Mouse (Mus musculus) cortical plate, adult 2 months (tissue): ENCODE results near the gene Dnajb1. TPM values are rescaled to one million over a fixed set of nuclear protein-coding genes. Genes with fewer than 3 reads are reported as not detected.

Experiments used
- H3K27ac ChIP-seq: fragments of 200-500 bp; 2 replicates; pipeline ENCODE4 v1.5.1; 2012; ENCODE audit warnings: low read length, control low read depth, inconsistent platforms; ENCODE audit not compliant: insufficient read depth
- H3K4me1 ChIP-seq: fragments of 200-500 bp; 2 replicates; pipeline ENCODE4 v1.6.1; 2011; ENCODE audit warnings: low read length; ENCODE audit not compliant: control insufficient read depth, insufficient read depth
- H3K4me3 ChIP-seq: fragments of 200-500 bp; 2 replicates; pipeline ENCODE4 v1.5.1; 2011; ENCODE audit warnings: mild to moderate bottlenecking, low read length, control low read depth; ENCODE audit not compliant: insufficient read depth
- CTCF ChIP-seq: fragments of 200-500 bp; IDR thresholded peaks from 2 replicates; pipeline ENCODE4 v1.5.1; 2011; ENCODE audit warnings: mild to moderate bottlenecking, control low read depth, low read length; ENCODE audit not compliant: insufficient read depth; ENCODE audit errors: extremely low read depth
- POLR2A ChIP-seq: fragments of 200-500 bp; IDR thresholded peaks from 2 replicates; pipeline ENCODE4 v1.6.1; 2011; ENCODE audit warnings: mild to moderate bottlenecking, low read length, control low read depth; ENCODE audit not compliant: insufficient read depth; ENCODE audit errors: extremely low read depth
- polyA plus RNA-seq: library from polyadenylated mRNA; depleted of rRNA; stranded (reverse); fragments of >200 nt; gene quantifications from 2 replicates; pipeline ENCODE4 v1.2.3, GENCODE M21; 2012; rRNA removed

Gene Dnajb1
- polyA plus RNA-seq, 1 experiment, result 41.9 TPM

GRCm38 (mm10) chr8:83660545-83660944 is 52.6 kb downstream of the Dnajb1 start:
- TF ChIP-seq CTCF (no peak), POLR2A (no peak)
- Histone ChIP-seq H3K27ac (no peak overlapping the region), H3K4me3 (no peak overlapping the region), H3K4me1 (peaks cover 8% of the 10 kb centered on the region; the same call in 1 of the 2 replicates)

GRCm38 (mm10) chr8:83660995-83661680 is 53.1 kb downstream of the Dnajb1 start:
- Histone ChIP-seq H3K27ac (no peak overlapping the region), H3K4me3 (no peak overlapping the region), H3K4me1 (peaks cover 10% of the 10 kb centered on the region)
- TF ChIP-seq POLR2A, result no peak
- no peak for TF ChIP-seq CTCF

Other genes starting within 250 kb of the Dnajb1 start
- 8.3 and 8.8 TPM in 2 replicates for gene Clgn, start 218.3 kb upstream of the Dnajb1 start, polyA plus RNA-seq
- 233 and 248 TPM in 2 replicates for gene Scoc, start 149.8 kb upstream of the Dnajb1 start, polyA plus RNA-seq
- gene Olfr370, start 72.4 kb upstream of the Dnajb1 start, polyA plus RNA-seq, result not detected in 2 replicates
- gene Ndufb7, start 41.5 kb upstream of the Dnajb1 start, polyA plus RNA-seq, result 324 and 325 TPM in 2 replicates
- gene Tecr, start 222 bp upstream of the Dnajb1 start, polyA plus RNA-seq, result 854 and 882 TPM in 2 replicates
- 93.6 and 94.6 TPM in 2 replicates for gene Gipc1, start 44.5 kb downstream of the Dnajb1 start, polyA plus RNA-seq
- gene Ptger1, start 58.5 kb downstream of the Dnajb1 start, polyA plus RNA-seq, result 1.6 and 2.2 TPM in 2 replicates
- gene Pkn1, start 91.0 kb downstream of the Dnajb1 start, polyA plus RNA-seq, result 60.8 and 70.2 TPM in 2 replicates
- 26.5 and 29.0 TPM in 2 replicates for gene Ddx39, start 107.0 kb downstream of the Dnajb1 start, polyA plus RNA-seq
- gene Adgre5, start 133.1 kb downstream of the Dnajb1 start, polyA plus RNA-seq, result 25.9 and 26.9 TPM in 2 replicates